Mouse (Mus musculus): Measurements from ENCODE around the gene Ttpal.

Ttpal gene

GRCm38 (mm10) chr2:163592084-163592483 lies 10.0 kb upstream of the Ttpal start:
- no peak for DNase-seq (ENCODE audit: low read depth, low spot score)

- no peak for DNase-seq (ENCODE audit: low read depth, low spot score)
Measured at GRCm38 (mm10) chr2:163593636-163594282, 8.4 kb upstream of the Ttpal start.

GRCm38 (mm10) chr2:163595119-163595518 lies 7.0 kb upstream of the Ttpal start:
- DNase-seq (ENCODE audit: low read depth, low spot score): no peak

DNA sequence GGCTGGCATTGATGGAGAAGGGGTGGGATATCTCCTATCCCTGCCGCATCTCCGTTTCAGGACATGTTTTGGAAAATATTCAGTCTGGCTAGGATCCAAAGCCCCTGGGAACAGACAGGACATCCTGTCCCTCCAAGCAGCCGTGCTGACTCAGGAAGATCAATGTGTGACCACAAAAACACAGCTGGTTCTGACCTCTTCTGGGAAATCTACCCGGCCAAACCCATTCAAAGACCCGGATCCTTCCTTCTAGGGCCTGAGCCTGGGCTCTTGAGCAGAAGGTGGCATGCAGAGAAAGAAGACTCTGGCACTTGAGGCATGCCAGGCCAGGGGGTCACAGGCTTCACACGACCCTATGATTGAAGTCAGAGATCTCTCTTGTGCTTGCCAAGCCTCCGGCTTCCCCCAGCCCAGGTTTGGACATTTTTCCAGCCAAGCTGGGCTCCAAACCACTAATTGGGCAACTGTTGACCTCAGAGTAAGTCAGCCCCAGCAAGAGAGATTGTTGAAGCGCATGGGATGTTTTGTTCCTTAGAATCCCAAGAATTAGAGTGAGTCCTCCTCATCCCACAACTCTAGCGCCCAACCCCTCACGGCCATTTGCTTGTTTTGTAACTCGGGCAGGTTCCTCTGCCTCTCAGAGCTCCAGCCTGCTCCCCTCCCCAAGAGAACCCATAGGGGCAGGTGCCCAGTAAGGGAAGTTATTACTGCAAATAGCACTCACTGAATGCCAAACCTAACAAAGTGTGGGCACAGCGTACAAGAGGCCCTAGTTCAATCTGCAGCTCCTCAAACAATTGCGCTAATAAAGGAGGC lies 5.8 kb upstream of the Ttpal start:
- no peak for DNase-seq (ENCODE audit: low read depth, low spot score)

DNA sequence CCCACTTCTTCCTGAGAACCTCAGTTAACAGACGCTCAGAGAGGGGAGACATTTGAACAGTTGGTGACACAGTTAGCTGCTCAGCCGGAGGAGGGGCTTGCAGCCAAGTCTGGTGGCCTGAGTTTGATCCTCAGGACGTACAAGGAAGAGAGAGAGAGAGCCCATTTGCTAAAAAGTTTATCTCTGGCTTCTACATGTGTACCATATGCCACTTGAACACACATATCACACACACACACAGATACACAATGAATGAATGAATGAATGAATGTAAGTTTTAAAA lies 5.3 kb upstream of the Ttpal start:
- DNase-seq (ENCODE audit: low read depth, low spot score): no peak

DNA sequence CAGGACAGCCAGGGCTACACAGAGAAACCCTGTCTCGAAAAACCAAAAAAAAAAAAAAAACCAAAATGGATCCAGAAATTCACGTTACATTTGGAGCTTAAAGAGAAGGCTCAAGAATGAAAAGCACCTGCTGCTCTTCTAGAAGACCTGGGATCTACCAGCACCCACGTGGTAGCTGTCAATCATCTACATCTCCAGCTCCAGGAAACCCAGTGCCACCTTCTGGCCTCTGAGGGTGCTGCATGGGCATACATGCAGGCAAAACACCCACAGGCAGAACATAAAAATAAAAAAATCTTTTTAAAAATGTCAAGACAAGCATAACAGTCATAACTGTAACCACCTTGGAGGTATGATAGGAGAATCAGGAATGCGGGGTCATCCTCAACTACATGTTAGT lies 4.5 kb upstream of the Ttpal start:
- peak; percentile 79 for DNase-seq (ENCODE audit: low read depth, low spot score)

DNA sequence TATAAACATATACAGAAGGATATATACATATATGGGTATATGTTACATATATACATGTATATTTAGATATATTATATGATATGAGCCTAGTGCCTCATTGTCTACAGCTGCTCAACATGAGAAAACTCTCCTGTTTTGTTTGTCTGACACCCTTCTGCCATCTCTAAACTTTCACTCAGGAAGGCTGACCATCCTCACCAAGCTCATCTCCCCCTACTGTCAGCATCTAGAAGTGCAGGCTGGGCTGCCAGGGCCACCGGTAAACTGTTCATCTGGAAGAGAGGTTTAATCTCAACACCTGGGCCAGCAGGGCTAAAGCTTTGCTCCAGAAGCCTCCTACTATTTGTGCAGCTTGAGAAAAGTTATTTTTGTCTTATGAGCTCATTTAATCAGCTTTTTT lies 2.9 kb upstream of the Ttpal start:
- peak; percentile 71 for DNase-seq (ENCODE audit: low read depth, low spot score)

DNA sequence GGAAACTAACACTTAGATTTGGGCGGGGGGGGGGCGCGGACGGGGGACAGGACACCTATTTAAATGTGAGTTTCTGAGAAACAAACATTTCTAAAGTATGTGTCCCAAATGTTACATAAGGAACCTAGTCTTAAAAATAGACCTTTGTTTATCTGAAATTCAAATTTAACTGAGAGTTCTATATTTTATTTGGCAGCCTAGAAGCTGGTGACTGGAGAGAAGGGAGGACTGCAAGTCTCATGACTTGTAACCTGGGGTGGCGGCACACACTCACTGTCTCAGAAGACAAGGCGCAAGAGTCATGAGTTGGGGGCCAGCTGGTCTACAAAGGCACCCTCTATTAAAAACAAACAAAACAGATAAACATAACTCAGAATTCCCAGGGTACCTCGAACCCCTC lies 1.0 kb upstream of the Ttpal start:
- DNase-seq (ENCODE audit: low read depth, low spot score): no peak

DNA sequence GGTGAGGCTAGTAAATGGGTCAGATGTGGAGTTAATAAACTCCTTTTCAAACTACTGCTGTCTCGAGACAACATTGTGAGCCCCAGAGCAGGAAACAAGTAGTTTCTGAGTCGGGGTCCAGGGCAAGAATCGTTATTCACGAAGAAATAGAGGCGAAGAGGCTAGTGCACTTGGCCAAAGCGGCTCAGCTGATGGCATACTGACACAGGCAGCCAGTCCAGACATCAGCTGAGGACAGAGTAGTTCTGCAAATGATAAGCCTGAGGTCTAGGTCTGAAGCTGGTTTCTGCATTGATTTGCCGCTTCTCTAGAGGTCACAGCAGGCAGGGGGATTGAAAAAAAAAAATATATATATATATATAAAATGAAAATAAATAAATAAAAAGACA lies 408 bp upstream of the Ttpal start:
- no peak for DNase-seq (ENCODE audit: low read depth, low spot score)

DNA sequence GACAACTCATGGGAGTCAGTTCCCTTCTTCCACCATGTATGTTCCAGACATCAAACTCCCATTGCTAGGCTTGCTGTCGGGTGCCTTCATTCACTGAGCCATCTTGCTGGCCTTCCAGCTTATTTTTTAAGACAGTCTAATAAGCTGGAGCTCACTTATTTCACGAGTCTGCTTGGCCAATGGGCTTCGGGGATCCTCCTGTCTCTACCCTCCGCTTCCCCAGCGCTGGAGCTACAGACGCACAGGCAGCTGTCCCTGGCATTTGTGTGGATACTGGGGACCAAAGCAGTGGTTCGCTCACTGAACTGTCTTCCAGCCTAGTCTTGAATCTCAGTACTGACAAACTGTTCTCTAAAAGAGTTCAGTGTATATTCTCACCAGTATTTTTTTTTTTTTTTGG lies 4.0 kb downstream of the Ttpal start:
- no peak for DNase-seq (ENCODE audit: low read depth, low spot score)

GRCm38 (mm10) chr2:163608008-163608407 lies 5.9 kb downstream of the Ttpal start:
- no peak for DNase-seq (ENCODE audit: low read depth, low spot score)

DNA sequence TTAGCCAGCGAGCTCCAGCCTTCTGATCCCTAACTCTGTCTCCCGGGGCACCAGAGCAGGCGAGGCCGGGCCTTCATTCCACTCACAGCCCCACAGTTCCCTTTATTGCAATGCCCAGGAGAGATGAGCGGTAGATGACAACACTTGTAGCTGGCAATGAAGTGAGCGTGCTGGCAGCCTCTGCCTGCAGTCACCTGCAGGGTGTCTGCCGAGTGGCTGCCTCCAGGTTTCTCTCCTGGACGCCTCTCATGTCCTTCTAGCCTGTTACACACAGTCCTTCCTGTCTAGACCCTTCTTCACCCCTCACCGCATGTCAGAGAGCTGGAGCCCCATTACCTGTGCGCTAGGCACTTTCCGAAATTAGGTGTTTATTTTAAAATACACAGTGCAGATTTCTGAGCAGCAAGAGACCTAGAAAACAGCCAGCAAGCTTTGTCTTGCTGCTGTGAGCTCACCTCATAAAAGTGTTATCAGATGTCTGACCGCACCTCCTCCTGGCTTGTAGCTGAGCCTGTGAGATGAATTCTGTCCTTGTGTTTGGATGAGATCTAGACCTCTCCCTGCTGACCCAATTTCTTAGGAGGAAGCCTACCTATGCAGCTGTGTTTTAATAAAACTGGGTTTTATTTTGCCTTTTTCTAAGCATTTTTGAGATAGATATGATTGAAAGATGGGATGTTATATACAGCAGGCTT lies 7.3 kb downstream of the Ttpal start:
- no peak for DNase-seq (ENCODE audit: low read depth, low spot score)

GRCm38 (mm10) chr2:163611176-163611575 lies 9.1 kb downstream of the Ttpal start:
- no peak for DNase-seq (ENCODE audit: low read depth, low spot score)

- no peak for DNase-seq (ENCODE audit: low read depth, low spot score)
Measured at GRCm38 (mm10) chr2:163613206-163613605, 11.1 kb downstream of the Ttpal start.

DNA sequence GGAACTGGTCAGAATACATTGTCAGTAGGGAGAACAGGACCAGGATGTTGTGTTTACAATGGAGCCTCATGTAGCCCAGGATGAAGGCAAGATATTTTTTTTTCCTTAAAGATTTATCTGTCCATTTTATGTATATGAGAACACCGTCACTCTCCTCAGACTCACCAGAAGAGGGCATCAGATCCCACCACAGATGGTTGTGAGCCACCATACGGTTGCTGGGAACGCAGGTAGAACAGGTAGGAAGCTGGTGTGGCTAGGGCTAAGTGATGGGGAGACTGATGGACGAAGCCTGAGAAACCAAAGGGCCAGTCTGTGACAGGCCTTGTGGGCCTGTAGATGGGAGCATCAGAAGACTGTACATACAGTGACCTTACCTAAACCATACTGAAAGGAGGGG lies 11.9 kb downstream of the Ttpal start:
- no peak for DNase-seq (ENCODE audit: low read depth, low spot score)

DNA sequence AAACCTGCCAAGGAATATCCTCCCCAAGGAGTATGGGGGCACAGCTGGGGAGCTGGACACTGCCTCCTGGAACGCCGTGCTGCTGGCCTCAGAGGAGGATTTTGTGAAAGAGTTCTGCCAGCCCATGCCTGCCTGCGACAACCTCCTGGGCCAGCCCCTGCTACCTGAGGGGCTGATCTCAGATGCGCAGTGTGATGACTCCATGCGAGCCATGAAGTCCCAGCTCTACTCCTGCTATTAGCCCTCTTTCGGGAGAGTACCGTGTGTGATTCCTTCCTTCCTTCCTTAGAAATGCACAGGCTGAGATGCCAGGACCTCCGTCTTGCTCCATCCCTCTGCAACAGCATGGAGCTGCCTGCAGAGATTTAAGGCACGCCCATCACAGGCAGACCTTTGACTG lies 13.3 kb downstream of the Ttpal start:
- no peak for DNase-seq (ENCODE audit: low read depth, low spot score)

GRCm38 (mm10) chr2:163615906-163616651 lies 14.0 kb downstream of the Ttpal start:
- DNase-seq (ENCODE audit: low read depth, low spot score): no peak

DNA sequence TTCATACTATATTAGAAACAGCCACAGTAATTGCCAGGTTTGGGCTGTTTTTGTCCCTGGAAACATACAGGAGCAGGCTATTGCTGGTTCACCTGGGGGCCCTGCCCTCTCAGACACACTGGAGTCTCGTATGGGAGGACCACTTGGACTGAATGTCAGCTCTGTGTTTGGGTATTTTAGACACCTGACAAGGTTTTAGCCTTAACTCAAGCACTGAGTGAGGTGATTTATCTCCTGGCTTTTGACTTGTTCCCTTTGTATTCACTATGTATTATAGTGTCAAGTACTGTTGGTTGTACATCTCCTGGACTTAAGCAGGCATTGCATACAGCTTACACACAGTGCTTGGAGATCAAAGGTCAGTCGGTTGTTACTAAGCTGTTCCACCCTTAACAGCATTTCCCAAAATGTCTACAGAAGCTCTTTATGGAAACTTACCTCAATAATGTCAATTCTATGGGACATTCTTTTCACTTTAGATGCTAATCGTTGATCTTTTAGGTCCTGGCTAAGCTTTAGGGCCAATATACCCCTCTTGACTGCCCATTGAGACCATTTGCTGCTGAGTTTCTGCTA lies 14.6 kb downstream of the Ttpal start:
- no peak for DNase-seq (ENCODE audit: low read depth, low spot score)

DNA sequence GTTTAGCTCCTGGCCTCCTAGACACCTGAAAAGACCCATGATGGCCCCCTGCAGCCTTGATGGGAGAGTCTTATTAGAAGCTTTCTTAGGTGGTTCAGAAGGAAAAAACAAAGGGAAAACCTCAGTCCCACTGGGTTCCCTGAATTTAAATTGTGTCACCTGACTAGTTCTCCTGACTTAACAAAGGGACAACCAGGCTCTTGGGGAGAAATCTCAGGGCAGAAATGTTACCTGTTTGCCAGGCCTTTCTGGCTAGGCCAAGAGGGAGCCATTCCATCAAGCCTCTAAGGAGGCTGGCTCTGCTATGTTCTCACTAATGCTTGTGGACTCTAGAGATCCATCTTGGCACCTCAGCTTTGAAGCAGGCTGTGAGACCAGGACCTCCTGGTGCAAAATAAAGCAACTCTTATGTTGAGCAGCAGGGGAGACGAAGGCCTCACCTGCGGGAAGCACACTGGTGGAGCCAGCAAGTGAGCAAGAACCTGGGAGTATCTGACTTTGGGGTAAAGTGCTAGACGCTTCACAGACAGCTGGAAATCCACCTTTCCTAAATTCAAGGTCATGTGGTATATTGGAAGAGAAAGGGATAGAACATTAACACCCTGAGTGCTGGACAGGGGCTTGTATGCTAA lies 15.2 kb downstream of the Ttpal start:
- DNase-seq (ENCODE audit: low read depth, low spot score): no peak

DNA sequence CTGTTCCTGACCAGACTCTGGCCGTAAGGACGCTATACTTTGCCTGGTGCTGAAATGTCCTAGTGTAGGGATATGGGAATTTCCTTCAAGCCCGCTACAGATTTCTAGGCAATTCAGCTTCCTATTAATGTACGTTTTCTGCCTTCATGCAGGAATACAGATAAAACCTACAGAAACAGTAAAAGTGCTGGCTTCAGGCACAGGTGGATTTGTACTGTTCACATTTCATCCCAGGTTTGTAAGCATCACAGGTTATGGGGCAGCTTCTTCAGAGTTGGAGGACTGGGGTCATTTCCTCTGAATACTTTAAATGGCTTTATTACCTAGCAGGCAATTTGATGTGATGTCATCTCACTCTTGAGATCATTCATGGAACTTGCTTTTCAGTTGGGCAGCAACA lies 15.8 kb downstream of the Ttpal start:
- no peak for DNase-seq (ENCODE audit: low read depth, low spot score)

DNA sequence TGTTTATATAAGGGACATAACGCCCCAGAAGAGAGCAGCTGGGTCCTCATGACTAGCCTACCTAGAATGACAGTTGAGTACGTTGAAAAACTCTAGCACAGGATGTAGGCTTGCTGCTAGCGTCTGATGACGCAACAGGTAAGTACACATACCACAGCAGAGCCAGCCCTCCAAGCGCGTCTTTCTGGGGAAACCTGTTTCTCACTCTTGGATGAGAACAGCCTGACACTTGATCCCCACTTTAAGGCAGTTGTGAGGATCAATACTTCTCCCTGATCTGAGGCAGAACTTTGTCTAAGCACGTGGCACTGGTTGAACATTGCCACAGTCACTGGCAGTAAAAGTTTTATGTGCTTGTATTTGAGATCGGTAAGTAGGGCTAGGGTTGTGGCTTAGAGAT lies 18.3 kb downstream of the Ttpal start:
- no peak for DNase-seq (ENCODE audit: low read depth, low spot score)

Measured in CD4-positive helper T cell, adult 2 months (primary cell).